Mouse (Mus musculus) forebrain, embryonic 14.5 days (tissue): ENCODE data around the gene Sorbs1. TPM values are rescaled to one million over a fixed set of nuclear protein-coding genes. Genes with fewer than 3 reads are reported as not detected.

Experiments
- ATAC-seq: fragments of 200-750 bp; cut with Nextera tagmentation; 2 replicates; pipeline ENCODE4 v1.8.0; 2017; ENCODE audit warnings: mild to moderate bottlenecking, moderate library complexity
- DNase-seq: peaks from one replicate; pipeline ENCODE4 v3.0.0-alpha.2; 2015; ENCODE audit warnings: low spot score
- H3K27ac ChIP-seq: fragments of 300-500 bp; sonication (generic); 2 replicates; pipeline ENCODE4 v1.5.1; 2014; ENCODE audit warnings: low read depth, mild to moderate bottlenecking, control low read depth, low read length, moderate library complexity
- H3K27me3 ChIP-seq: fragments of 300-500 bp; sonication (generic); replicated peaks from 2 replicates; pipeline ENCODE4 v1.6.1; 2014; ENCODE audit warnings: low read length, control low read depth, mixed read lengths; ENCODE audit not compliant: control insufficient read depth, insufficient read depth
- H3K36me3 ChIP-seq: fragments of 300-500 bp; sonication (generic); 2 replicates; pipeline ENCODE4 v1.6.1; 2014; ENCODE audit warnings: low read length, control low read depth; ENCODE audit not compliant: control insufficient read depth, insufficient read depth
- H3K4me1 ChIP-seq: fragments of 300-500 bp; sonication (generic); 2 replicates; pipeline ENCODE4 v1.6.1; 2014; ENCODE audit warnings: antibody characterized with exemption, low read length, control low read depth; ENCODE audit not compliant: control insufficient read depth, insufficient read depth
- H3K4me2 ChIP-seq: fragments of 300-500 bp; sonication (generic); 2 replicates; pipeline ENCODE4 v1.6.1; 2014; ENCODE audit warnings: mild to moderate bottlenecking, control low read depth, low read length
- H3K4me3 ChIP-seq: fragments of 300-500 bp; sonication (generic); 2 replicates; pipeline ENCODE4 v1.5.1; 2014; ENCODE audit warnings: low read depth, low read length, control low read depth
- H3K9ac ChIP-seq: fragments of 300-500 bp; sonication (generic); 2 replicates; pipeline ENCODE4 v1.6.1; 2014; ENCODE audit warnings: mild to moderate bottlenecking, low read length, control low read depth, moderate library complexity
- H3K9me3 ChIP-seq: fragments of 300-500 bp; sonication (generic); replicated peaks from 2 replicates; pipeline ENCODE4 v1.6.1; 2016; ENCODE audit warnings: low read length, control low read depth, mixed read lengths; ENCODE audit not compliant: control insufficient read depth
- WGBS: fragments of 180-500 bp; shearing (Covaris S2); extraction: QIAGEN DNeasy Blood & Tissue Kit; methylation state at CpG from one replicate; pipeline ENCODE4 v1.1.7; 2014; 5-methylcytosine and 5-hydroxymethylcytosine counted together
- polyA plus RNA-seq: library from polyadenylated mRNA; unstranded; fragments of >200 nt; fragmentation: Nextera tagmentation; extraction: Ambion mirVana; gene quantifications from 2 replicates; pipeline ENCODE4 v1.2.1, GENCODE M21; 2014

The Sorbs1 gene
- polyA plus RNA-seq, 1 experiment from 2014 or later = 61.1 TPM

DNA sequence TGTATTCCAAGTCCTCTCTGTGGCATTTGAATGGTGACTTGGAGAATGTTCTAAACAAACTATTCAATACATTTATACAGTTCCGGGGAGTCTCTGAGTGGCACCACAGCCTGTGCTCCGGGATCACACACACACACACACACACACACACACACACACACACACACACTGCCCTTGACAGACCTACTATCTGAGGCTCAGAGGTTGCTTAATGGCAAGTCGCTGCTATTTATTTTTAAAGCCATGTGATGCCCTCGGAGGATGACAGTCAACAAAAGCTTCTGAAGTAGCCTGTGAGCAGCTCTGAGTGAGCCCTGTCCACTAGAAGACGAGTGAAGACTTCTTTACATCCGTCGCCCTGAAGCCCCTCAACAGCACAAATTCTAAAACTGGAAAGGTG lies 94.3 kb downstream of the Sorbs1 start:
- H3K9me3 ChIP-seq = no peaks in the 10 kb centered on the region
- 83% methylated on average over 7 of the region's 7 CpGs for WGBS
- ATAC-seq = no peak

DNA sequence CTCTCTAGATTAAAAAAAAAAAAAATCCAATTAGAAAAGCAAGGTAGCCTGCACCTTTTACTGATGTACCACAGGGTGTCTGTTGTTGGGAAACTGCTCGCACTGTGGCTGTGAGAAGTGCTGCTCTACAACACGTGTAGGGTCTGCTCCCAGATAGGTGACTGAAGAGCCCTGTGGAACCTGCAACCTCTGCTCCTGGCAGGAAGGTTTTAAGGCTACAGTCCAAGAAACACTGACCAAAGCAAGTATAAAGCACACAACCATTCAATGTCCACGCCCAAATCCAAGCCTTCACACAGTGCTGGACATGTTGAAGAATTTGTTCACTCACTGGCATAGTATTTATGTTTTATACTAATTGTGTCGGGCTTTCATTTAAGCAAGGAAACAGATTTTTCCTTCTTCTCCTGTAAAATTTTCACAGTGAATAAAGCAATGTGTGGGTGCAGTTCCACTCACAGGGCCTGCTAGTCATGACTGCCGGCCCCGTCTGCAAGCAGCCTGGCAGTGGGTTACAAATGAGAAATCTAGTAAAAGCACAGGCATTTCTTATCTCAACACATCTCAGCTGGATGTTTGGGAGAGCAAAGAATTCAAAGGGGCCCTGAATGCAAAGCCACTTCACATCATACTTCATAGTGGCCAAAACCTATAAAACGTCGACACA lies 96.3 kb downstream of the Sorbs1 start:
- WGBS = 82% methylated on average over 8 of the region's 8 CpGs
- Histone ChIP-seq H3K27me3 (no peaks in the 10 kb centered on the region), H3K9ac (no peak overlapping the region), H3K36me3 (no peaks in the 10 kb centered on the region; the same call in 1 of the 2 replicates), H3K9me3 (no peaks in the 10 kb centered on the region), H3K4me3 (no peak overlapping the region), H3K4me2 (no peak overlapping the region), H3K27ac (no peak overlapping the region), H3K4me1 (peaks cover 8% of the 10 kb centered on the region)
- ATAC-seq (no peak), DNase-seq (no peak)

More for the DNA sequence above, 94.3 kb downstream of the Sorbs1 start:
- no peak overlapping the region for H3K4me3 ChIP-seq
- no peak overlapping the region for H3K27ac ChIP-seq
- no peaks in the 10 kb centered on the region for H3K27me3 ChIP-seq
- no peak for DNase-seq
- peaks cover 8% of the 10 kb centered on the region for H3K4me1 ChIP-seq
- H3K4me2 ChIP-seq = no peak overlapping the region
- no peaks in the 10 kb centered on the region; the same call in 1 of the 2 replicates for H3K36me3 ChIP-seq
- H3K9ac ChIP-seq = no peak overlapping the region

DNA sequence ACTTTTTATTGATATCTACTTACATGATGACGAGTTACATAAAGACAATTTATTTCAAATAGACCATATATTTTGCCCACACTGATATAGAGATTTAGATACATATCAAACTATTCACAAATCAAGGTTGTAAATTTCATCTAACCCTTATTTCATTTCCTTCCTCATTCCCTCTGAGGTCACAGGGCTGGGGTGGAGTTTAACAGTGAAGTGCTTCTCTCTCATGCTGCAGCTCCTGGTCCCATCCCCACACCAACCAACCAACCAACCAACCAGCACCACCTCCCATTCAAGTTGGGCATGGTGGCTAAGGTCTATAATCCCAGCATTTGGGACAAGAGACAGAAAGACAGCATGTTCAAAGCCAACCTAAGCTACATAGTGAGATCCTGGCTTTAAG lies 97.9 kb downstream of the Sorbs1 start:
- 90% methylated on average over 1 of the region's 1 CpGs for WGBS
- Histone ChIP-seq H3K27me3 (no peaks in the 10 kb centered on the region), H3K4me3 (no peak overlapping the region), H3K27ac (no peak overlapping the region), H3K4me1 (peaks cover 14% of the 10 kb centered on the region), H3K36me3 (no peaks in the 10 kb centered on the region; the same call in 1 of the 2 replicates), H3K9me3 (no peaks in the 10 kb centered on the region), H3K9ac (no peak overlapping the region), H3K4me2 (no peak overlapping the region)
- DNase-seq = no peak
- no peak for ATAC-seq

DNA sequence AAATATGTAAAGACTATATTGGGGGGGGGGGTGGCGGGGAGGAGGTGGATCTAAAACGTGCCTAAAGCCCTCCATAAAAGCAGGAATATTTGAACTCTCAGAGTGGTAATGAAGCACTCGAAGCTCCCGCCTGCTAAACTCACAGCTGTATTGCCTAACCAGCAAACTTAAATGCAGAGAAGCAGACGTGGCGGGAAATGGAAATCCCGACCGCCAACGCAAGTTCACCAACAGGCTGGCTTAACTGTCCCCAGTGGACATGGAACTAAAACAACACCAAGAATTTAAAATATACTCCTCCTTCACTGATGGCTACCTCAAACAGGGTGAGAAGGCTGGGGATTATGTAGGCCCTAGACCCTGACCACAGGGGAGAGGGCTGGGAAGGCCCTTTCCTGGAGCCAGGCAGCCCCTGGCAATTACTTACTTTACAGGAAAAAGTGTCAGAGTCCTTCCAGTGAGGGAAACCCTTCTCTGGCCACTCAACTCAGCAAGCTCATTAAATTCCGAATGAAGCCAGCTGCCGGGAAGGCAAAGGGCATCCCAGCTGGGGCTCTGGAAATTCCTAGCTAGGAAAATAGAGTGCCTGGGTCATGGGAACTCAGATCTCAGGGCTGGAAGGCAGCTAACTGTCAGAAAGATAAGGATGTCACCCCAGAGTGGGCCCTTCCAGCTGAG lies 98.6 kb downstream of the Sorbs1 start:
- DNase-seq (no peak), ATAC-seq (no peak)
- H3K27ac ChIP-seq = peak overlapping the region; percentile 44; the same call in 1 of the 2 replicates

DNA sequence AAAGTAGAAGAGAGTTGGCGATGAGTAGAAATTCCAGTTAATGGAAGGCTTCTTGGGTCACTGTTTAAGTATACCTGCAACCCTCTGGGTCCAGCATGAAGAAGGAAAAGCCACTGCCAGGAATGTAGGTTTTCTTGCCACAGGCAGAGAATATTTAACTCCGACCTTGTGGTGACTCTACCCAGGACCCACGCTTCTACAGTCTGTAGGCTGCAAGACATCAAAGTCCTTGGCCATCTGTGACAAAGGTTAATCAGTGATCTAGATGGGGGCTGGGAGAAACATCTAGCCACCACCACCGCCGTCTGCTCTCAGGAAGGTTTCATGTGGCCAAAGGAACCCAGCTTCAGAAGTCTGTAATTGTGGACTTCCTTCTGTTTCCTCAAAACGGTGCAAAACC lies 99.2 kb downstream of the Sorbs1 start:
- H3K27ac ChIP-seq = no peak overlapping the region
- H3K4me3 ChIP-seq = no peak overlapping the region
- no peak overlapping the region for H3K9ac ChIP-seq
- no peaks in the 10 kb centered on the region; the same call in 1 of the 2 replicates for H3K36me3 ChIP-seq
- no peaks in the 10 kb centered on the region for H3K27me3 ChIP-seq
- no peaks in the 10 kb centered on the region for H3K9me3 ChIP-seq
- ATAC-seq (no peak), DNase-seq (no peak)
- peaks cover 20% of the 10 kb centered on the region for H3K4me1 ChIP-seq
- no peak overlapping the region for H3K4me2 ChIP-seq
- WGBS = 88% methylated on average over 6 of the region's 6 CpGs

More for the DNA sequence above, 98.6 kb downstream of the Sorbs1 start:
- Histone ChIP-seq H3K4me1 (peaks cover 17% of the 10 kb centered on the region), H3K4me2 (no peak overlapping the region), H3K4me3 (no peak overlapping the region), H3K36me3 (no peaks in the 10 kb centered on the region; the same call in 1 of the 2 replicates), H3K27me3 (no peaks in the 10 kb centered on the region), H3K9me3 (no peaks in the 10 kb centered on the region), H3K9ac (no peak overlapping the region)
- 73% methylated on average over 11 of the region's 11 CpGs for WGBS

DNA sequence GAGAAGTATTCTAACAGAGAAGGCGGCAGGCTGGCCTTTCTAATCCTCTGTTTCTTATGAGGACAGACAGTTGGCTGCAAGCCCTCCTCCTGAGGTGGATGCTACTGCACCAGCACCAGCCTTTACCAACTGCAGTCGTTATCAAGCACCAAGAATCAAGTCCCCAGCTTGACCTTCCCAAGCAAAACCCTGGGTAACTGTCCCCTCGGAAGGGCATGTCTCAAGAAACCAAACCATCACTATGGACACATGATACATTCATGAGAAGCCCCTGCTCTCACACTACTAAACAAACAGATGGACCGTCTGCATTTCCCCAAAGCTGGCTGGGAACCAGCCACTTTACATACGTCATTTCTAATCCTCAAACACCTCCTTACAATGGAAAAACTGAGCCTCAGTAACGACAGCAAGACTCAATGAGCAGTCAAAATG lies 102.2 kb downstream of the Sorbs1 start:
- no peaks in the 10 kb centered on the region; the same call in 1 of the 2 replicates for H3K36me3 ChIP-seq
- H3K4me1 ChIP-seq = peaks cover 20% of the 10 kb centered on the region
- H3K27ac ChIP-seq = peak overlapping the region; percentile 75
- 22% methylated on average over 6 of the region's 6 CpGs for WGBS
- H3K27me3 ChIP-seq = no peaks in the 10 kb centered on the region
- H3K9me3 ChIP-seq = no peaks in the 10 kb centered on the region
- no peak overlapping the region for H3K9ac ChIP-seq
- DNase-seq (peak; percentile 90), ATAC-seq (peak; percentile 73)
- no peak overlapping the region for H3K4me3 ChIP-seq
- H3K4me2 ChIP-seq = no peak overlapping the region

DNA sequence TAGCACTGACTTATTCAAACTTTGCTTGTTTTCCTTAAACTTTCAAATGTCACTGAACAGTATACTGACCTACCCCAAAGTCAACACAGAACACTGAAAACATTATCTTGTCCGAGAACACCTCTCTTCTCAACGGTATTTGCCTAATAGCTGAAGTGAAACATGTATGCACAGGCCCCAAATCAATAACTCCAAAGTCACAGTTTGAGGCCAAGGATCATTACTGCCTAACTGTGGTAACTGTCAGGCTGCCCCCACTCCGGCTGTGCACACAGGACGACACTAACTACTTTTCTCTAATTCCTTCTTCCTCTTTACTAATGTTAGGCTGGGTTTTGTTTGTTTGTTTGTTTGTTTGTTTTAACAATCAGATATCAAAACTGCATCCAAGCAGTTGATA lies 103.1 kb downstream of the Sorbs1 start:
- 94% methylated on average over 4 of the region's 4 CpGs for WGBS
- H3K27me3 ChIP-seq = no peaks in the 10 kb centered on the region
- no peak overlapping the region for H3K4me2 ChIP-seq
- H3K27ac ChIP-seq = peak overlapping the region; percentile 75
- H3K36me3 ChIP-seq = no peaks in the 10 kb centered on the region; the same call in 1 of the 2 replicates
- no peak overlapping the region for H3K4me3 ChIP-seq
- no peak for ATAC-seq
- DNase-seq = no peak
- no peaks in the 10 kb centered on the region for H3K9me3 ChIP-seq
- peaks cover 20% of the 10 kb centered on the region for H3K4me1 ChIP-seq
- no peak overlapping the region for H3K9ac ChIP-seq

DNA sequence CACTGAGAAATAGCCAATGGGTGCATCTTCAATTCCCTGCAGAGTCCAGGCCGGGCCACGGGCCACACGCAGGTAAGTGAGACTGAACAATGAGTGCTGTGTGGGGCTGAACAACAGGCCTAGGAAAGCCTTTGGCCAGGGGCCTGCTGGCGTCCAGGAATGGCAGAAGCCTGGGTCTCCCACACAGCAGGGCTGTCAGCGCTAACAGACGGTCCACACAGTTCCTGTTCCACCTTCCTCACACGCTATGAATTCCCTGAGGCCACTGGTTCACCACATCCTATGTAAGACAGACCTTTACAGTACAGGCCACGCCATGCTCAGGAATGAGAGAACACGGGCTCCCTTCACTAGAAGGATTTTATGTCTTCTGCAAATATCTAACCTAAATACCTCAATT lies 103.5 kb downstream of the Sorbs1 start:
- Histone ChIP-seq H3K4me2 (no peak overlapping the region), H3K9me3 (no peaks in the 10 kb centered on the region), H3K27ac (no peak overlapping the region), H3K4me1 (peaks cover 20% of the 10 kb centered on the region), H3K9ac (no peak overlapping the region), H3K36me3 (no peaks in the 10 kb centered on the region; the same call in 1 of the 2 replicates), H3K27me3 (no peaks in the 10 kb centered on the region), H3K4me3 (no peak overlapping the region)
- ATAC-seq = peak; percentile 9; the same call in 1 of the 2 replicates
- 57% methylated on average over 9 of the region's 9 CpGs for WGBS
- DNase-seq = peak; percentile 33

DNA sequence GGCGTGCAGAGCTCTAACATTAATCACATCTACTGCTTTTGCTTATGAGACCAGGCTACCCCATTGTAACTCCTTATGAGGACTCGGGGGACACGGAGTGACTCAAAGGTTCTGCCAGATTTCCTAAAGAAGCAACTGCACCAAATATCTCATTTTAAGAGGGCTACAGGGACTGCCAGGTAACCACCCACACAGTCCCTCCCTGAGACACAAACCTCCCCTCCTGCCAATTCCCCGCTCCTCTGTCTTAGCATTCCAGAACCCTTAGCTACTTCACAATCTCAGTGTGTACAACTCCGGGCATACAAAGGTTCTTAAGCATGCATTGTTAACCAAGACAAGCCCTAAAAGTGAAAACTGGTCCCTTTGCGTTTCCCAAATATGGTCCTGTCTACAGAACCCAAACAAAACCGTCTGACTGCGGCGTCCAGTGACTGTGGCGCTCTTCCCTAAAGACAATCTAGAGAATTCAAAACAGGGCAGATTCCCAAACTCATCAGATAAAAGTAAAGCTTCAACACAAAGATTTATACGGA lies 104.0 kb downstream of the Sorbs1 start:
- Histone ChIP-seq H3K27ac (no peak overlapping the region), H3K9me3 (no peaks in the 10 kb centered on the region), H3K4me2 (no peak overlapping the region), H3K27me3 (no peaks in the 10 kb centered on the region), H3K36me3 (no peaks in the 10 kb centered on the region; the same call in 1 of the 2 replicates), H3K9ac (no peak overlapping the region), H3K4me1 (peaks cover 20% of the 10 kb centered on the region), H3K4me3 (no peak overlapping the region)
- DNase-seq (no peak), ATAC-seq (no peak)
- 75% methylated on average over 11 of the region's 11 CpGs for WGBS
